Mouse (Mus musculus) retina, embryonic 14.5 days (tissue): ENCODE results near the gene Iqck.

Source experiments
- DNase-seq: peaks from one replicate; pipeline ENCODE4 v3.0.0-alpha.2; 2015; ENCODE audit warnings: low spot score

Iqck gene

GRCm38 (mm10) chr7:118948677-118949282, 93.2 kb downstream of the Iqck start:
- DNase-seq = no peak

- DNase-seq = no peak
Measured at GRCm38 (mm10) chr7:118949749-118950148, 94.2 kb downstream of the Iqck start.

- no peak for DNase-seq
Measured at GRCm38 (mm10) chr7:118953626-118954282, 98.2 kb downstream of the Iqck start.

GRCm38 (mm10) chr7:118954968-118955367, 99.4 kb downstream of the Iqck start:
- DNase-seq = no peak

- no peak for DNase-seq
Measured at GRCm38 (mm10) chr7:118956616-118957246, 101.2 kb downstream of the Iqck start.

- DNase-seq = no peak
Measured at GRCm38 (mm10) chr7:118959209-118959608, 103.7 kb downstream of the Iqck start.

GRCm38 (mm10) chr7:118964777-118965176, 109.2 kb downstream of the Iqck start:
- peak; percentile 11 for DNase-seq

- DNase-seq = no peak
Measured at GRCm38 (mm10) chr7:118965198-118965597, 109.6 kb downstream of the Iqck start.

- no peak for DNase-seq
Measured at GRCm38 (mm10) chr7:118968870-118969269, 113.3 kb downstream of the Iqck start.

GRCm38 (mm10) chr7:118971499-118971898, 115.9 kb downstream of the Iqck start:
- DNase-seq = no peak

GRCm38 (mm10) chr7:118972306-118972705, 116.8 kb downstream of the Iqck start:
- DNase-seq = peak; percentile 63

- DNase-seq = no peak
Measured at GRCm38 (mm10) chr7:118973377-118973776, 117.8 kb downstream of the Iqck start.

- no peak for DNase-seq
Measured at GRCm38 (mm10) chr7:118975837-118976236, 120.3 kb downstream of the Iqck start.

- peak; percentile 61 for DNase-seq
Measured at GRCm38 (mm10) chr7:118976414-118977166, 121.0 kb downstream of the Iqck start.

- DNase-seq = no peak
Measured at GRCm38 (mm10) chr7:118977167-118977543, 121.6 kb downstream of the Iqck start.

GRCm38 (mm10) chr7:118979121-118979520, 123.6 kb downstream of the Iqck start:
- no peak for DNase-seq

- DNase-seq = no peak
Measured at GRCm38 (mm10) chr7:118979708-118980107, 124.2 kb downstream of the Iqck start.

- no peak for DNase-seq
Measured at GRCm38 (mm10) chr7:118981346-118981745, 125.8 kb downstream of the Iqck start.

- no peak for DNase-seq
Measured at GRCm38 (mm10) chr7:118981831-118982230, 126.3 kb downstream of the Iqck start.

GRCm38 (mm10) chr7:118982586-118982985, 127.0 kb downstream of the Iqck start:
- DNase-seq = no peak

- DNase-seq = no peak
Measured at GRCm38 (mm10) chr7:118983961-118984360, 128.4 kb downstream of the Iqck start.

- DNase-seq = no peak
Measured at GRCm38 (mm10) chr7:118985786-118986185, 130.2 kb downstream of the Iqck start.

GRCm38 (mm10) chr7:118986369-118986768, 130.8 kb downstream of the Iqck start:
- no peak for DNase-seq
